Mouse (Mus musculus) limb, embryonic 11.5 days (tissue): ENCODE measurements at regions not wholly inside any gene's neighbourhood (a gene's known extent, or its start where the extent isn't known, plus 50 kb on each side); places are given as distances from the start of the nearest gene placed in this dataset.

Source experiments
- ATAC-seq: fragments of 200-750 bp; cut with Nextera tagmentation; 2 replicates; pipeline ENCODE4 v1.8.0; 2017; ENCODE audit warnings: low read depth; ENCODE audit not compliant: insufficient number of reproducible peaks, low FRiP score, low TSS enrichment
- DNase-seq: peaks from one replicate; pipeline ENCODE4 v3.0.0-alpha.2; 2015; ENCODE audit warnings: low spot score
- H3K27ac ChIP-seq: fragments of 300-500 bp; sonication (generic); replicated peaks from 2 replicates; pipeline ENCODE4 v1.5.1; 2014; ENCODE audit warnings: low read depth, mild to moderate bottlenecking, low read length
- H3K27me3 ChIP-seq: fragments of 300-500 bp; sonication (generic); 2 replicates; pipeline ENCODE4 v1.6.1; 2014; ENCODE audit warnings: mild to moderate bottlenecking, low read length, mixed read lengths; ENCODE audit not compliant: control insufficient read depth, insufficient read depth
- H3K36me3 ChIP-seq: fragments of 300-500 bp; sonication (generic); 2 replicates; pipeline ENCODE4 v1.6.1; 2014; ENCODE audit warnings: mild to moderate bottlenecking, low read length, moderate library complexity, mixed read lengths; ENCODE audit not compliant: control insufficient read depth, insufficient read depth
- H3K4me1 ChIP-seq: fragments of 300-500 bp; sonication (generic); 2 replicates; pipeline ENCODE4 v1.6.1; 2014; ENCODE audit warnings: low read length, mixed read lengths; ENCODE audit not compliant: control insufficient read depth, insufficient read depth
- H3K4me2 ChIP-seq: fragments of 300-500 bp; sonication (generic); 2 replicates; pipeline ENCODE4 v1.6.1; 2014; ENCODE audit warnings: low read depth, mild to moderate bottlenecking, moderate library complexity; ENCODE audit not compliant: severe bottlenecking
- H3K4me3 ChIP-seq: fragments of 300-500 bp; sonication (generic); 2 replicates; pipeline ENCODE4 v1.5.1; 2014; ENCODE audit warnings: low read depth, low read length
- H3K9ac ChIP-seq: fragments of 300-500 bp; sonication (generic); 2 replicates; pipeline ENCODE4 v1.6.1; 2014; ENCODE audit warnings: mild to moderate bottlenecking, low read length
- H3K9me3 ChIP-seq: fragments of 300-500 bp; sonication (generic); 2 replicates; pipeline ENCODE4 v1.6.1; 2016; ENCODE audit warnings: low read length; ENCODE audit not compliant: control insufficient read depth
- WGBS: fragments of 180-500 bp; shearing (Covaris S2); extraction: QIAGEN DNeasy Blood & Tissue Kit; methylation state at CpG from one replicate; pipeline ENCODE4 v1.1.7; 2014; 5-methylcytosine and 5-hydroxymethylcytosine counted together

GRCm38 (mm10) chr13:84809605-84810004 lies 379.6 kb upstream of the Ccnh start:
- 90% methylated on average over 3 of the region's 3 CpGs for WGBS
- Histone ChIP-seq H3K36me3 (no peaks in the 10 kb centered on the region), H3K27me3 (no peaks in the 10 kb centered on the region), H3K4me2 (no peak overlapping the region), H3K9me3 (no peaks in the 10 kb centered on the region), H3K9ac (no peak overlapping the region), H3K4me1 (no peaks in the 10 kb centered on the region), H3K27ac (no peak overlapping the region), H3K4me3 (no peak overlapping the region)
- DNase-seq = no peak
- no peak for ATAC-seq
